Mouse (Mus musculus): ENCODE results near the gene Tfcp2. TPM values are rescaled to one million over a fixed set of nuclear protein-coding genes. Genes with fewer than 3 reads are reported as not detected.

Tfcp2 gene
- polyA plus RNA-seq, 1 experiment from 2014 or later: 4.1 TPM

DNA sequence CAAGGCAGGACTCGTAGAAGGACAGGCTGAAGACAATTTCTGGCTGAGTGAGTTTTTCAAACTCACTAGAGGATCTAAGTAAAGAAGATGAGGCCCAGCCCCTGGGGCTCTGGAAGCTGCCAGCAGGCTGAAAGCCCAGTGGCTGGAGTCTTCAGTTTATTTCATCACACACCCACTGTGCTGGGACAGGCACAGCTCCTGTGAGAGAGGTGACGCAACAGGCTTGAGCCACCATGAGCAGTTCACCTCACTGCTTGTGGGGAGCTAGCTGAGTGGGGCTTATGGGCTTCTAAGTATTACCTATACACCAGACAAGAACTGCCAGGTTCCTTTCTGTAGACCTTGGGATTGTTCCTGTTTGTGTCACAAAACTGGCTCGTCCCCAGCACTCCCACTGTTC, 66.2 kb downstream of the Tfcp2 start:
- no peak overlapping the region for H3K9ac ChIP-seq
- WGBS (ENCODE audit: insufficient replicate concordance): 65% methylated on average over 3 of the region's 3 CpGs
- ATAC-seq (ENCODE audit: insufficient read depth): 0 out of 2 replicates have a peak, but pooled peaks have one; percentile 38
- H3K4me2 ChIP-seq: no peak overlapping the region
- H3K27me3 ChIP-seq: no peaks in the 10 kb centered on the region
- peaks cover 8% of the 10 kb centered on the region; the same call in 1 of the 2 replicates for H3K4me1 ChIP-seq (replicated peaks)
- H3K27ac ChIP-seq (replicated peaks): no peak overlapping the region
- H3K4me3 ChIP-seq (replicated peaks): no peak overlapping the region
- H3K9me3 ChIP-seq (replicated peaks): no peaks in the 10 kb centered on the region
- peaks cover 9% of the 10 kb centered on the region; the same call in 1 of the 2 replicates for H3K36me3 ChIP-seq (replicated peaks)

DNA sequence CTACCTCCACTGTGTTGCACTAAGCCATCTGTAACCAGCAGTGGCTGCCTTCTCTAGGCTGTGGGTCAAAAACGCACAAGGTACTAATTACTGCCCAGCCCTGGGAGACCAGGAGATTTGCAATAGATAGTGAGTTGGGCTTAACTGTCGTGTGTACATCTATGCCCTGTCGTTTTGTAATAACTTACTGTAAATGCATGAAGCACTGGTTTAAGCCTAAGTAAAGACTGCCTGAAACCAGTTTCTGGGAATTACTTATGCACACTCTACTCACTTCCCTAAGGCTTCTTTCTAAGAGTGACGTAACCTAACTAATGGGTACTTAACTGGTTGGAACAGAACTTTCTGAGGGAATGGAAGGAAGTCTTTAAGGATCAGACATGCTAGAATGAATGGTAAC, 72.9 kb downstream of the Tfcp2 start:
- Histone ChIP-seq H3K36me3 (replicated peaks) (peaks cover 55% of the 10 kb centered on the region), H3K4me1 (replicated peaks) (0 out of 2 replicates have a peak, but pooled peaks cover 13% of the 10 kb centered on the region), H3K9ac (no peak overlapping the region), H3K4me3 (replicated peaks) (no peak overlapping the region), H3K4me2 (no peak overlapping the region), H3K27me3 (no peaks in the 10 kb centered on the region), H3K9me3 (replicated peaks) (no peaks in the 10 kb centered on the region), H3K27ac (replicated peaks) (no peak overlapping the region)
- WGBS (ENCODE audit: insufficient replicate concordance): 67% methylated on average over 4 of the region's 4 CpGs
- no peak for ATAC-seq (ENCODE audit: insufficient read depth)

DNA sequence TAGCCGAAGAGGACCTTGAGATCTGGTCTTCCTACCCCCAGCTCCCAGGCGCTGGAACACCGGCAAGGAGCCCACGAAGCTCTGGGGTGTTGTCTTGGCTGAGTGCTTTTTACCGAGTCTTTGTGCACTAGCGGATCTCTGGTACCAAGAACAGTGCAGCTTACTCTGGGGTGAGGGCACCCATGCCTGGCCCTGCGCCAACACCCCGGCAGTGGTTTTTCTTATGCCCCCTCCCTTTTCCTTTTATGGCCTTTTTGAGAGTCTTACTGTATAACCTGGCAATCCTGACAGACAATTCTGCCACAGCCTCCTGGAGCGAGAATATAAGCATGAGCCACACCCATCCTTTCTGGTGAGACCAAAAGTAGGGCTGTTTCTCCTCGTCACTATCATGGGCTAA, 73.5 kb downstream of the Tfcp2 start:
- Histone ChIP-seq H3K4me2 (no peak overlapping the region), H3K9me3 (replicated peaks) (no peaks in the 10 kb centered on the region), H3K4me3 (replicated peaks) (no peak overlapping the region), H3K27me3 (no peaks in the 10 kb centered on the region), H3K4me1 (replicated peaks) (0 out of 2 replicates have a peak, but pooled peaks cover 13% of the 10 kb centered on the region), H3K27ac (replicated peaks) (no peak overlapping the region), H3K9ac (no peak overlapping the region), H3K36me3 (replicated peaks) (peaks cover 55% of the 10 kb centered on the region)
- 78% methylated on average over 10 of the region's 10 CpGs for WGBS (ENCODE audit: insufficient replicate concordance)
- no peak for ATAC-seq (ENCODE audit: insufficient read depth)

DNA sequence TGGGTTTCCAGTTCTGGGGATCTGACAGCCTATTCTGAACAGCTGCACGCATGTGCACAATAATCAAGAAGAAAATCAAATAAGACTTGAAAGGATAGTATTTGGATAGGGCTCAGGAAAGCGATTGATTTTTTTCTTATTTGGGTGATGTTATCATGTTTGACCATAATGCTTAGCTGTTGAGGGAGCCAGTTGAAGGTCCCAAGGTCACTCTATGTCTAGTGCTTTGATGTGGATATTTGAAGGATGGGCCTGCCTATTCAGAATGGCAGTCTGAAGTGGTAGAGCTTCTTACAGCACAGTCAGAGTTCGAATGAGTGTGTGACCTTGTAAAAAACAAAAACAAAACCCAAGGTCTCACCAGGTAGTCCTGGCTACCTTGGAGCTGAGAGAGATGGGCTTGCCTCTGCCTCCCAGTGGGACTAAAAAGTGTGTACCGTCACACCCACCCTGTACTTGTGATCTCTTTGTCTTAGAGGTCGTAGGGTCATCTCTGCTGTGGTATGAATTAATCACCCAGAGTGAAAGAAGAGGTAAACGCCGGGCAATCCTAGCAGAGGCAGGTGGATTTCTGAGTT, 77.8 kb downstream of the Tfcp2 start:
- Histone ChIP-seq H3K9ac (no peak overlapping the region), H3K4me1 (replicated peaks) (peaks cover 27% of the 10 kb centered on the region), H3K4me3 (replicated peaks) (no peak overlapping the region), H3K36me3 (replicated peaks) (peaks cover 52% of the 10 kb centered on the region), H3K27me3 (no peaks in the 10 kb centered on the region), H3K27ac (replicated peaks) (no peak overlapping the region), H3K4me2 (no peak overlapping the region), H3K9me3 (replicated peaks) (no peaks in the 10 kb centered on the region)
- ATAC-seq (ENCODE audit: insufficient read depth): no peak
- WGBS (ENCODE audit: insufficient replicate concordance): 72% methylated on average over 7 of the region's 7 CpGs

DNA sequence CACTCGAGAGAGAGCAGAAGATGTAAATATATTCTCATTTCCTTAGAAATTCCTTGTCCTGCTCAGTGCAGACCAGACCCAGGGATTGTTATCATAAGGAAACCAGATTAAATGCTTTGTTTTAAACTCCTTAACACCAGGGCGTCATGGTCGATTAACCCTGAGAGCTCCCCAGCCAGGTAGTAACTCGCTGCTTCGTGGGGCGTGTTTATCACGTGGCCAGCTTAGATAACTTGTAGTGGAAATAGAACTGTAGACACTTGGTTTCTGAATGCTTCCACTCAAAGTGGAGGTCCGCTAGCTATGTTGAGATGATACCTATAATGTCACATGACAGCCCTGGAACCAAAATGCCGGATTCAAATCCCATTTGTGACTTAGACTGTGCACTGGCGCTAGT, 81.8 kb downstream of the Tfcp2 start:
- H3K36me3 ChIP-seq (replicated peaks): peaks cover 14% of the 10 kb centered on the region
- no peak for ATAC-seq (ENCODE audit: insufficient read depth)
- H3K4me2 ChIP-seq: peak overlapping the region; percentile 95
- no peak overlapping the region for H3K27ac ChIP-seq (replicated peaks)
- H3K9ac ChIP-seq: no peak overlapping the region
- no peaks in the 10 kb centered on the region for H3K9me3 ChIP-seq (replicated peaks)
- H3K4me3 ChIP-seq (replicated peaks): peak overlapping the region; percentile 91
- WGBS (ENCODE audit: insufficient replicate concordance): 44% methylated on average over 10 of the region's 10 CpGs
- H3K27me3 ChIP-seq: no peaks in the 10 kb centered on the region
- peaks cover 35% of the 10 kb centered on the region for H3K4me1 ChIP-seq (replicated peaks)

DNA sequence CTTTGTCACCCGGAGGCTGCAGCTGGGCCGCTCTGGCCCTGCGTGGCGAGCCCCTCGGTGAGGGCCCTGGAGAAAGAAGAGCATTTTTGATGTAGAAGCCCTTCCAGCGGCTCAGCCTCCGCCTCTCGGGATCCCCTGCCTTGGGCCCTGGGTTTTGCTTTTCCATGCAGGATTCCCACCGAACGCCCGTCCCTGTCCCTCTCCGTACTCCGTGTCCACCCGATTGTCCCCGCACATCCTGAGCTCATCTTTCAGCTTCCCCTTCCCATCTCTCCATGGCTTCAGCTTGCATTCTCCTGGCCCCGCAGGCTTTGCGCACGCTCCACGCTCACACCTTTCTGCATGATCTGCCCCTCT, 82.6 kb downstream of the Tfcp2 start:
- H3K4me1 ChIP-seq (replicated peaks): peaks cover 29% of the 10 kb centered on the region
- whole genome bisulfite sequencing (ENCODE audit: insufficient replicate concordance): under 1% methylated on average over 19 of the region's 19 CpGs
- ATAC-seq (ENCODE audit: insufficient read depth): peak; percentile 6; the same call in 1 of the 2 replicates
- no peaks in the 10 kb centered on the region for H3K27me3 ChIP-seq
- H3K4me3 ChIP-seq (replicated peaks): peak overlapping the region; percentile 91
- H3K9me3 ChIP-seq (replicated peaks): no peaks in the 10 kb centered on the region
- H3K9ac ChIP-seq: peak overlapping the region; percentile 83
- H3K27ac ChIP-seq (replicated peaks): peak overlapping the region; percentile 86
- 0 out of 2 replicates have a peak, but pooled peaks cover 8% of the 10 kb centered on the region for H3K36me3 ChIP-seq (replicated peaks)
- peak overlapping the region; percentile 95 for H3K4me2 ChIP-seq

DNA sequence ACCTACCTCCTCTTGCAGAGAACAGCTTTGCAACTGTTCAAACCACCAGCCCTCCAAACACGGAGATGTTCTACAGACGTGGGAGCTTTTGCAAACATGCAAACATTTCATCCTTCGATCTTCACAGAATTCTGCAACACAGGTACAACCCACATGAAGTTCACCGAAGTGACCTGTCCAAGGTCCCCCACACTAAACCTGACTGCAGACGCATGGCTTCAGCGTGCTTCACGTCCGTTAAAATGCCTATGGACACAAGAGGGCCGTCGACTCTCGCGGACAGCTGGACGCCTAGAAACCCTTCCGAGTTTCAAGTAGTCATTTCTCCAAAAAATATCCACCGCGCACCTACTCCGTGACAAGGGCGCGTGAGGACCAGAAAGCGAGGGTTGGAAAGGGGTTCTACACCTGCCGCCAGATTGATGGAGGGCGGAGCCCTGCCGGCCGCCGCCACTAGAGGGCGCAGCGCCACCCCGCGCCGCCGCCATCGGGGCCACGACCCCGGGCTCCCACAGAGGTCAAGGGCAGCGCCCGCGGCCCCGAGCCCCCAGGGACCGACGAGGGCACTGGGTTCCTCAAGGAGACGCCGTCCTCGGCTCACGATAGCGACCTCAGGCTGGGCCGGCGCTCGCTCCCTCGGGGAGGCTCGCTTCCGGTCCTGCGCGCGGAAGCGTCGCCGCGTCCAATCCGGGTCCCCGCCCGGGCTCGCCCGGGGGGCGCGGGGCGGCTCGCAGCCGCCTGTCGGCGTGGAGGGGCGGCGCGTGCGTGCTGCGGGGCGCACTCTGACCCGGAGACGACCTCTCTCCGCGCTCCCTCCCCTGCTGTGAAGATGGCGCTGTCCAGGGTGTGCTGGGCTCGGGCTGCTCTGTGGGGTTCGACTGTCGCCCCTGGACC, 83.3 kb downstream of the Tfcp2 start, which contains the start of gene Letmd1:
Letmd1 (plus strand) TSS at position 729 of the 894 bp plus-strand sequence.
- H3K9me3 ChIP-seq (replicated peaks): no peaks in the 10 kb centered on the region
- ATAC-seq (ENCODE audit: insufficient read depth): peak; percentile 82
- H3K27ac ChIP-seq (replicated peaks): peak within 1 kb of the TSS; percentile 86
- H3K4me1 ChIP-seq (replicated peaks): peaks cover 29% of the 10 kb centered on the region
- H3K27me3 ChIP-seq: no peaks in the 10 kb centered on the region
- peak within 1 kb of the TSS; percentile 83 for H3K9ac ChIP-seq
- 1% methylated on average over 83 of the region's 84 CpGs for WGBS (ENCODE audit: insufficient replicate concordance)
- H3K36me3 ChIP-seq (replicated peaks): 0 out of 2 replicates have a peak, but pooled peaks cover 8% of the 10 kb centered on the region
- peak within 1 kb of the TSS; percentile 95 for H3K4me2 ChIP-seq
- H3K4me3 ChIP-seq (replicated peaks): peak within 1 kb of the TSS; percentile 91

DNA sequence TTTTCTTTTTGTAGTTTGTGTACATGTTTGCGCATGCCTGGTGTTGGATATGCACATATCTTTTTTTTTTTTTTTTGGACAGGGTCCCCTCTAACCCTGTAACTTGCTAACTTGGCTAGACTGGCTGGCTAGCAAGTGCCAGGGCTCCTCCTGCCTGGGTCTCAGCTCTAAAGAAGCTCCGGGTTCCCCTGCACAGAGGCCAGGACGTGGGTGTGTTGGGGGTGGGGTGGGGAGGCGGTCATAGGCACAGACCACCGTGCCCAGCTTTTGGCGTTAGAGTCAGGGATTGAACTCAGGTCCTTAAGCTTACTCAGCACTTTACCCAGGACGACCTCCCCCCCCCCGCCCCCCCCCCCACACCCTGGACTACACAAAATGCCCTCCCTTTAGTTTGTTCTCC, 84.1 kb downstream of the Tfcp2 start:
- Histone ChIP-seq H3K9ac (no peak overlapping the region; the same call in 1 of the 2 replicates), H3K9me3 (replicated peaks) (no peaks in the 10 kb centered on the region), H3K36me3 (replicated peaks) (0 out of 2 replicates have a peak, but pooled peaks cover 8% of the 10 kb centered on the region), H3K4me1 (replicated peaks) (peaks cover 29% of the 10 kb centered on the region), H3K4me3 (replicated peaks) (peak overlapping the region; percentile 91; the same call in 1 of the 2 replicates), H3K4me2 (peak overlapping the region; percentile 95), H3K27me3 (no peaks in the 10 kb centered on the region), H3K27ac (replicated peaks) (no peak overlapping the region)
- 21% methylated on average over 8 of the region's 8 CpGs for WGBS (ENCODE audit: insufficient replicate concordance)
- ATAC-seq (ENCODE audit: insufficient read depth): no peak

DNA sequence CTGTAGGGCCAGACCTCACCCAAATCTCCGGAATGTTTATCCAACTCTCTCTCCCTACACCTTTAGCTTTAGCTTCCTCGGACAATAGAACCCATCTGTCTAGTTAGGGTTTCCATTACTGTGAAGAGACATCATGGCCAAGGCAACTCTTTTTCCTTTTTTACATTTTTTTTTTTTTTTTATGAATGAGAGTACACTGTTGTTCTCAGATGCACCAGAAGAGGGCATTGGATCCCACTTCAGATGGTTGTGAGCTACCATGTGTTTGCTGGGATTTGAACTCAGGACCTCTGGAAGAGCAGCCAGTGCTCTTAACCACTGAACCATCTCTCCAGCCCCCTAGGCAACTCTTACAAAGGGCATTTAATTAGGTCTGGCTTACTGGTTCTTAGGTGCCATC, 86.4 kb downstream of the Tfcp2 start:
- no peak for ATAC-seq (ENCODE audit: insufficient read depth)
- no peak overlapping the region for H3K4me3 ChIP-seq (replicated peaks)
- no peak overlapping the region for H3K4me2 ChIP-seq
- 54% methylated on average over 2 of the region's 2 CpGs for WGBS (ENCODE audit: insufficient replicate concordance)
- H3K9me3 ChIP-seq (replicated peaks): no peaks in the 10 kb centered on the region
- H3K4me1 ChIP-seq (replicated peaks): peaks cover 42% of the 10 kb centered on the region
- H3K9ac ChIP-seq: no peak overlapping the region
- no peaks in the 10 kb centered on the region for H3K36me3 ChIP-seq (replicated peaks)
- no peaks in the 10 kb centered on the region for H3K27me3 ChIP-seq
- H3K27ac ChIP-seq (replicated peaks): no peak overlapping the region

DNA sequence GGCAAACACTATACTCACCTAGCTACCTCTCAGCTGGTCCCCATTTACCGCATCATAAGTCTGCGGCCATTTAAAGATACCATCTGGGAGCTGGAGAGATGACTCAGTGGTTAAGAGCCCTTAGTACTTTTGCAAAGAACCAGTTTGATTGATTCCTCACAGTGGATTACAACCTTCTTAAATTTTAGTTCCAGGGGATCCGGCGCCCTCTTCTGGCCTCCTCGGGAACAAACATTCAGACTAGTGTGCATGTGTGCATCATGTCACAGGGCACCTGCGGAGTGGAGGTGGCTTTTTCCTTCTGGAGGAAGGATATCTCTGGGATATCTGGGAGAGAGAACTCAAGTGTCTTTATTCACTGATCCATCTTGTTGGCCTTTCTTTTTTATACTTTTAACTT, 88.1 kb downstream of the Tfcp2 start:
- no peak overlapping the region for H3K4me3 ChIP-seq (replicated peaks)
- no peak overlapping the region for H3K4me2 ChIP-seq
- ATAC-seq (ENCODE audit: insufficient read depth): no peak
- H3K36me3 ChIP-seq (replicated peaks): no peaks in the 10 kb centered on the region
- no peak overlapping the region for H3K9ac ChIP-seq
- no peak overlapping the region for H3K27ac ChIP-seq (replicated peaks)
- H3K27me3 ChIP-seq: 0 out of 2 replicates have a peak, but pooled peaks cover 3% of the 10 kb centered on the region
- 15% methylated on average over 6 of the region's 6 CpGs for WGBS (ENCODE audit: insufficient replicate concordance)
- H3K9me3 ChIP-seq (replicated peaks): no peaks in the 10 kb centered on the region
- peaks cover 30% of the 10 kb centered on the region for H3K4me1 ChIP-seq (replicated peaks)

DNA sequence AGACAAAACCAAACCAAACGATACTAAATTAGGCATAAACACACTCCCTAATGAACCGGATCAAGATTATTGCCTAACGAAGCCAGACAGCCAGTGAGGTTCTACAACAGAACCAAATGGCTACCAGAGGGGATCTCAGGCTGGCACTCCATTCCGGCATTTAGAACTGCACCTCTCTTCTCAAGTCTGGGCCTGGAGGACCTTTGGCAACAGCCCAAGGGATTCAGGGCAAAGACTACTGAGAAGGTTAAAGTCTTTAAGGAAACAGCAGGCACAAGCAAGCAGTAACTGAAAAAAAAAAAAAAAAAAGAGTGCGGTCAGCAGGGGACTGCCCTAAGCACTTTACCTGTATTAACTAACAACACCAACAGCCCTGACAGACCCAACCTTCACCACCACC, 89.7 kb downstream of the Tfcp2 start:
- H3K27me3 ChIP-seq: peaks cover 9% of the 10 kb centered on the region; the same call in 1 of the 2 replicates
- WGBS (ENCODE audit: insufficient replicate concordance): 65% methylated on average over 5 of the region's 5 CpGs
- no peak overlapping the region for H3K4me2 ChIP-seq
- ATAC-seq (ENCODE audit: insufficient read depth): no peak
- H3K9me3 ChIP-seq (replicated peaks): no peaks in the 10 kb centered on the region
- H3K4me3 ChIP-seq (replicated peaks): no peak overlapping the region
- H3K4me1 ChIP-seq (replicated peaks): peaks cover 27% of the 10 kb centered on the region
- H3K27ac ChIP-seq (replicated peaks): no peak overlapping the region
- H3K9ac ChIP-seq: no peak overlapping the region
- H3K36me3 ChIP-seq (replicated peaks): no peaks in the 10 kb centered on the region
